Mouse (Mus musculus) left cerebral cortex, postnatal 4 days (tissue): ENCODE results near the gene Plin3. TPM values are rescaled to one million over a fixed set of nuclear protein-coding genes. Genes with fewer than 3 reads are reported as not detected.

ENCODE experiments used
- DNase-seq: peaks from one replicate; pipeline ENCODE4 v3.0.0-alpha.2; 2022
- intact Hi-C: fragments of 180-260 bp; cut with DNase I; formaldehyde crosslinking; loops from one replicate; pipeline ENCODE4 v1.15.1; 2025
- total RNA-seq, 2 experiments: library from RNA; stranded (reverse); gene quantifications; 2 replicates each; pipeline ENCODE4 v1.2.3; 2021

The Plin3 gene
- total RNA-seq: 1 to 10 TPM; 4.5 to 6.1 TPM

- intact Hi-C loops: no loop called here
- no peak for DNase-seq
Observed at GRCm38 (mm10) chr17:56292531-56293222, at the start of gene Plin3. Gene Plin3 (minus strand): TSS chr17:56292873.

- intact Hi-C loops: no loop called here
- no peak for DNase-seq
Observed at GRCm38 (mm10) chr17:56340717-56341116, 48.0 kb upstream of the Plin3 start.

GRCm38 (mm10) chr17:56338909-56339308 is 46.2 kb upstream of the Plin3 start:
- intact Hi-C loops: no loop called here
- peak; percentile 44 for DNase-seq

GRCm38 (mm10) chr17:56337791-56338190 is 45.1 kb upstream of the Plin3 start:
- intact Hi-C loops: no loop called here
- no peak for DNase-seq

- peak; percentile 82 for DNase-seq
- intact Hi-C loops: no loop called here
Observed at GRCm38 (mm10) chr17:56337190-56337589, 44.5 kb upstream of the Plin3 start.

GRCm38 (mm10) chr17:56332987-56333386 is 40.3 kb upstream of the Plin3 start:
- intact Hi-C loops: no loop called here
- DNase-seq: no peak

GRCm38 (mm10) chr17:56331256-56331655 is 38.6 kb upstream of the Plin3 start:
- intact Hi-C loops: no loop called here
- DNase-seq: peak; percentile 32

GRCm38 (mm10) chr17:56330345-56330744 is 37.7 kb upstream of the Plin3 start:
- no peak for DNase-seq
- intact Hi-C loops: no loop called here

GRCm38 (mm10) chr17:56329267-56329666 is 36.6 kb upstream of the Plin3 start:
- DNase-seq: no peak
- intact Hi-C loops: no loop called here

GRCm38 (mm10) chr17:56326153-56327147 is 33.8 kb upstream of the Plin3 start:
- DNase-seq: peak; percentile 43
- intact Hi-C loops: no loop called here

- intact Hi-C loops: no loop called here
- DNase-seq: peak; percentile 99
Observed at GRCm38 (mm10) chr17:56325450-56326152, 32.9 kb upstream of the Plin3 start, which contains the start of gene Kdm4b. Gene Kdm4b (plus strand): TSS chr17:56326062.

GRCm38 (mm10) chr17:56324419-56324818 is 31.7 kb upstream of the Plin3 start:
- DNase-seq: no peak

GRCm38 (mm10) chr17:56309191-56309945 is 16.7 kb upstream of the Plin3 start:
- no peak for DNase-seq
- intact Hi-C loops: no loop called here

More at GRCm38 (mm10) chr17:56324419-56324818, 31.7 kb upstream of the Plin3 start:
- intact Hi-C loops: no loop called here

- no peak for DNase-seq
- intact Hi-C loops: no loop called here
Observed at GRCm38 (mm10) chr17:56308088-56308487, 15.4 kb upstream of the Plin3 start.

GRCm38 (mm10) chr17:56305826-56306225 is 13.2 kb upstream of the Plin3 start:
- no peak for DNase-seq
- intact Hi-C loops: no loop called here

GRCm38 (mm10) chr17:56305156-56305555 is 12.5 kb upstream of the Plin3 start:
- no peak for DNase-seq
- intact Hi-C loops: no loop called here

GRCm38 (mm10) chr17:56304718-56305117 is 12.0 kb upstream of the Plin3 start:
- DNase-seq: no peak
- intact Hi-C loops: no loop called here

- DNase-seq: peak; percentile 98
- intact Hi-C loops: no loop called here
Observed at GRCm38 (mm10) chr17:56303847-56304586, 11.3 kb upstream of the Plin3 start.

- DNase-seq: peak; percentile 86
- intact Hi-C loops: no loop called here
Observed at GRCm38 (mm10) chr17:56303160-56303846, 10.6 kb upstream of the Plin3 start, which contains the start of gene Uhrf1. Gene Uhrf1 (plus strand): TSS chr17:56303321.
